Mouse (Mus musculus) neutrophil, adult 83 days (primary cell): ENCODE data around the gene Zfp90. TPM values are rescaled to one million over a fixed set of nuclear protein-coding genes. Genes with fewer than 3 reads are reported as not detected.

Experiments
- total RNA-seq, 2 experiments: library from RNA; stranded (reverse); gene quantifications; one replicate each; pipeline ENCODE4 v1.2.4; 2023

Zfp90 gene
- 1 to 10 TPM; 3.9 to 4.4 TPM for total RNA-seq

DNA sequence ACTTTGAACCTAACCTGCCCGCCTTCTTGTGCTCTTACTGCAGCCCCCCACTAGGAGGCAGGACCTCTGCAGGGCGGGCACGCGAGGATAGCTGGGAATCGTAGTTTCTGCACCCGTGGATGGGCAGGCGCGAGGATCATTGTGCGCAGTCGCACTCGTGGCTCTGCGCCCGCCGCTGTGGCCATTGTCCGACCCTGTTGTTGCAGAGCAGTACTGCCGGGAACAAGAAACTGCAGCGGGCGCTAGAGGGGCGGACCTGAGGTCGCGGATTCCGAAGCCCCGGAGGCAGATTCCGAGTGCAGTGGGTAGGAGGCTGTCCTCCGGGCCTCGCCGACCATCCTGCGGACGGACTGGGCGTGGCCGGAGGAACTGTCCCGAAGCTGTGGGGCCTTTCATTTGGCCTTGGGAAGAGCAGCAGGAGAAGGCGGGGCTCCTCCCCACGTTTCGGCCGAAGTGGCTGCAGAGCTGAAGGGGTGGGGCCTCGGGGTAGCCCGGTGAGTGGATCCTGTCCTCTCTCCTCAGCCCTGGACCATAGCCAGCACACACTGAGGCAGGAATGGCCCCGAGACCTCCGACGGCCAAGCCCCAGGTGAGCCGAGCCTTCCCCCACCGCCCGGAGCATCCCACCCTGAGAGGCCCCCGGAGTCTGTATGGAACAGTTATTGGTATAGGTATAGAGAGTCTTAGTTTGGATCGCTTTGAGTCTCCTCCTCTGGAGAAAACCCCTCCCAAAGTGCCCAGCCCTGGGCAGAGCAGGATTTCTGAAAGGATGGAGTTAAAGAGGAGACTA, at the start of gene Zfp90:
TSS of gene Zfp90 (plus strand) at position 146 of the 790 bp plus-strand sequence.

Other genes with a start within 250 kb of the Zfp90 start
- 1 to 10 TPM; 6.5 to 8.0 TPM for gene Slc7a6, start 246.5 kb upstream of the Zfp90 start, total RNA-seq
- 10 to 100 TPM; 20.4 to 21.9 TPM for gene Slc7a6os, start 204.4 kb upstream of the Zfp90 start, total RNA-seq
- gene Prmt7, start 204.4 kb upstream of the Zfp90 start, total RNA-seq, result 1 to 10 TPM; 6.9 to 8.0 TPM
- 1 to 10 TPM in 1 of 2 experiments, under 1 TPM in 1; 0.97 to 1.2 TPM for gene Smpd3, start 77.3 kb upstream of the Zfp90 start, total RNA-seq
- gene 6030452D12Rik, start 85.2 kb downstream of the Zfp90 start, total RNA-seq, result not detected
- not detected for gene Cdh3, start 95.6 kb downstream of the Zfp90 start, total RNA-seq
- gene Gm10073, start 158.1 kb downstream of the Zfp90 start, total RNA-seq, result 100 to 1,000 TPM in 1 of 2 experiments, 10 to 100 TPM in 1; 80.3 to 102 TPM
- 1 to 10 TPM; 2.0 to 2.7 TPM for gene Cdh1, start 188.0 kb downstream of the Zfp90 start, total RNA-seq